Mouse (Mus musculus): ENCODE results near the gene Mxd3. TPM values are rescaled to one million over a fixed set of nuclear protein-coding genes. Genes with fewer than 3 reads are reported as not detected.

Gene Mxd3
- polyA plus RNA-seq, 1 experiment from 2014 or later = 3.1 TPM

DNA sequence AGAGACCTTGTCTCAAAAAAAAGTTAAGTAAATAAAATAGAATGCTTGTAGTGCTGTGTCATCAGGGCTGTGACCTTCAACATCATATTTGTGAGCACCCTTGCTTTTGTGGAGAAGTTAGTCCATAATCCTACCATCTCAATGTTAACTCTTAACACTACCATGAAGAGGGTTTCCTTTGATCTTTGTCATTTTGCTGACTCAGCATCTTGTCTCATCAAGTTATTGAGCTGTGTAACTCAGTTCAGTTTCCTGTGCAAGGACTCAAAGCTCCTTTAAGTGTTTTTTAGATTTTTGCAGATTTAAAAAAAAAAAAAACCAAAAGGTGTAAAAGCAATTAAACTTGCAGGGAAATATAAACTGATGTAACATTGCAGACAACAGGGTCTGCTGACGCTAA lies 32.9 kb downstream of the Mxd3 start:
- Histone ChIP-seq H3K4me3 (ENCODE audit: low read depth, low read length) (no peak overlapping the region), H3K27me3 (replicated peaks; ENCODE audit: insufficient read depth, low read length) (no peaks in the 10 kb centered on the region), H3K27ac (ENCODE audit: low read length) (no peak overlapping the region), H3K9me3 (ENCODE audit: low read length) (no peaks in the 10 kb centered on the region), H3K4me2 (replicated peaks; ENCODE audit: low read depth, low read length) (no peak overlapping the region), H3K4me1 (ENCODE audit: insufficient read depth, low read depth, low read length) (no peaks in the 10 kb centered on the region), H3K9ac (replicated peaks; ENCODE audit: low read depth) (no peak overlapping the region), H3K36me3 (ENCODE audit: insufficient read depth, low read length) (peaks cover 41% of the 10 kb centered on the region; the same call in 1 of the 2 replicates)
- DNase-seq (ENCODE audit: low spot score) (no peak), ATAC-seq (no peak)
- no peak for TF ChIP-seq CTCF (IDR thresholded peaks at IDR 0.05)
- no peak for TF ChIP-seq EP300 (IDR thresholded peaks at IDR 0.05)
- WGBS = 87% methylated on average over 1 of the region's 1 CpGs

DNA sequence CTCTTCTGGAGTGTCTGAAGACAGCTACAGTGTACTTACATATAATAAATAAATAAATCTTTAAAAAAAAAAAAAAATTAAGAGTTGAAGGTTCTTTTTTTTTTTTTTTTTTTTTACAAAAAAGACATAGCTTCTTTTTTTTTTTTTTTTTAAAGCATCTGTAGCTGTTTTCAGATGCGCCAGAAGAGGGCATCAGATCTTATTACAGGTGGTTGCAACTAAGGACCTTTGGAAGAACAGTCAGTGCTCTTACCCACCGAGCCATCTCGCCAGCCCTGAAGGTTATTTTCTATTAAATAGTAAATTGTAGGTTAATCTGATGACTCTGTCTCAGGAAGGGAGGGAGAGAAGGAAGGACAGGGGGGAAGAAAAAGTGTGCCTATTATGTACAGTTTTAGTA lies 40.8 kb downstream of the Mxd3 start:
- Histone ChIP-seq H3K27ac (ENCODE audit: low read length) (no peak overlapping the region), H3K36me3 (ENCODE audit: insufficient read depth, low read length) (peaks cover 18% of the 10 kb centered on the region), H3K4me1 (ENCODE audit: insufficient read depth, low read depth, low read length) (no peaks in the 10 kb centered on the region), H3K4me2 (replicated peaks; ENCODE audit: low read depth, low read length) (no peak overlapping the region), H3K27me3 (replicated peaks; ENCODE audit: insufficient read depth, low read length) (no peaks in the 10 kb centered on the region), H3K9ac (replicated peaks; ENCODE audit: low read depth) (no peak overlapping the region), H3K4me3 (ENCODE audit: low read depth, low read length) (no peak overlapping the region), H3K9me3 (ENCODE audit: low read length) (no peaks in the 10 kb centered on the region)
- WGBS = 83% methylated on average over 3 of the region's 3 CpGs
- TF ChIP-seq CTCF (IDR thresholded peaks at IDR 0.05) = no peak
- no peak for TF ChIP-seq EP300 (IDR thresholded peaks at IDR 0.05)
- peak; percentile 15 for DNase-seq (ENCODE audit: low spot score)
- no peak for ATAC-seq

DNA sequence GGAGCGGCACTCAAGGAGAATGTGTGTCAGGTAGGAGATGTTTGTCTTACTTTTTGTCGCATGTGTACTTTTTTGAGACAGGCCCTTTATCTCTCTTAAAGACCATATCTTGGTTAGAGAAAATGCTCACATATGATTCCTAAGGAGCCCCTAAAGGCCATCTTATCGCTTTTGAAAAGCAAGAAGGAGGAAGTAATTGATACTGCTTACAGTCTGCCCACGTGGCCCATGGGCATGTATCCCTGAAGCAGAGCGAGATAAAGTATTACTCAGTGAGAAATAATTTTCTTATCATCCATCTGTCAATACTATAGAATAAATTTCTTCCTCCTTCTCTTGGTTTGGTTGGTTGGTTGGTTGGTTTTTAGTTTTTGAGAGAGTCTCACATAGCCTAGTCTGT lies 52.0 kb downstream of the Mxd3 start:
- H3K9me3 ChIP-seq (ENCODE audit: low read length) = no peaks in the 10 kb centered on the region
- ATAC-seq = no peak
- no peak overlapping the region for H3K9ac ChIP-seq (replicated peaks; ENCODE audit: low read depth)
- H3K27me3 ChIP-seq (replicated peaks; ENCODE audit: insufficient read depth, low read length) = no peaks in the 10 kb centered on the region
- H3K4me2 ChIP-seq (replicated peaks; ENCODE audit: low read depth, low read length) = no peak overlapping the region
- 86% methylated on average over 5 of the region's 5 CpGs for whole genome bisulfite sequencing
- DNase-seq (ENCODE audit: low spot score) = no peak
- no peak for TF ChIP-seq CTCF (IDR thresholded peaks at IDR 0.05)
- TF ChIP-seq EP300 (IDR thresholded peaks at IDR 0.05) = no peak
- H3K4me1 ChIP-seq (ENCODE audit: insufficient read depth, low read depth, low read length) = no peaks in the 10 kb centered on the region
- H3K36me3 ChIP-seq (ENCODE audit: insufficient read depth, low read length) = peaks cover 34% of the 10 kb centered on the region
- no peak overlapping the region for H3K4me3 ChIP-seq (ENCODE audit: low read depth, low read length)
- no peak overlapping the region for H3K27ac ChIP-seq (ENCODE audit: low read length)

DNA sequence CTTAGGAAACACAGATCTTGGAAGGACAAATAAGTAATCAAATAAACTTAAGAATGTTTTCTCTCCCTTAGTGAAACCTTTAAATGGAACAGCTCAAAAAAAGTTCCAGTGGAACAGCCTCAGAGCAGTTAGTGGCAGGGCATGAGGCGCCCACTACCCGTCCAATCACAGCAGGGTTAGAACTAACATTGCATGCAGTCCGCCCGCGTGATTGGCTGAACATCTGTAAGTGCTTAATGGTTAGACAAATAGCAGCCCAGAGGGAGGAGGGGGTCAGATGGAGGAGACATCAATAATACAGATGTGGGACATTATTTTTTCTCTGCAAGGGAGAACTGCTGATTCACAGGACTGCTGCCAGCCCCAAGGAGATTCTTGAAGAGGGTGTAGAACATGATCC lies 52.4 kb downstream of the Mxd3 start:
- no peak overlapping the region for H3K4me3 ChIP-seq (ENCODE audit: low read depth, low read length)
- DNase-seq (ENCODE audit: low spot score) (no peak), ATAC-seq (no peak)
- no peak overlapping the region for H3K4me2 ChIP-seq (replicated peaks; ENCODE audit: low read depth, low read length)
- no peak overlapping the region for H3K9ac ChIP-seq (replicated peaks; ENCODE audit: low read depth)
- H3K27me3 ChIP-seq (replicated peaks; ENCODE audit: insufficient read depth, low read length) = no peaks in the 10 kb centered on the region
- no peaks in the 10 kb centered on the region for H3K4me1 ChIP-seq (ENCODE audit: insufficient read depth, low read depth, low read length)
- H3K36me3 ChIP-seq (ENCODE audit: insufficient read depth, low read length) = peaks cover 34% of the 10 kb centered on the region
- WGBS = 92% methylated on average over 5 of the region's 5 CpGs
- TF ChIP-seq CTCF (IDR thresholded peaks at IDR 0.05) = no peak
- no peak for TF ChIP-seq EP300 (IDR thresholded peaks at IDR 0.05)
- no peaks in the 10 kb centered on the region for H3K9me3 ChIP-seq (ENCODE audit: low read length)
- no peak overlapping the region for H3K27ac ChIP-seq (ENCODE audit: low read length)

Other genes starting within 250 kb of the Mxd3 start
- 21.6 and 24.3 TPM in 2 replicates for gene Uimc1, start 229.5 kb downstream of the Mxd3 start, polyA plus RNA-seq (2015; fragmentation: Nextera tagmentation; extraction: Ambion mirVana)
- 6.9 and 7.9 TPM in 2 replicates for gene Zfp346, start 224.5 kb downstream of the Mxd3 start, polyA plus RNA-seq (2015; fragmentation: Nextera tagmentation; extraction: Ambion mirVana)
- gene Gm17617, start 196.3 kb downstream of the Mxd3 start, polyA plus RNA-seq (2015; fragmentation: Nextera tagmentation; extraction: Ambion mirVana) = not detected in 2 replicates
- 18.9 and 19.3 TPM in 2 replicates for gene Fgfr4, start 177.2 kb downstream of the Mxd3 start, polyA plus RNA-seq (2015; fragmentation: Nextera tagmentation; extraction: Ambion mirVana)
- 52.4 and 55.7 TPM in 2 replicates for gene Nsd1, start 120.0 kb downstream of the Mxd3 start, polyA plus RNA-seq (2015; fragmentation: Nextera tagmentation; extraction: Ambion mirVana)
- 283 and 307 TPM in 2 replicates for gene Prelid1, start 9.3 kb downstream of the Mxd3 start, polyA plus RNA-seq (2015; fragmentation: Nextera tagmentation; extraction: Ambion mirVana)
- gene Rab24, start 7.9 kb downstream of the Mxd3 start, polyA plus RNA-seq (2015; fragmentation: Nextera tagmentation; extraction: Ambion mirVana) = 60.4 and 69.9 TPM in 2 replicates
- gene Lman2, start 33.0 kb upstream of the Mxd3 start, polyA plus RNA-seq (2015; fragmentation: Nextera tagmentation; extraction: Ambion mirVana) = 63.6 and 66.5 TPM in 2 replicates
- 2.7 and 2.8 TPM in 2 replicates for gene Rgs14, start 39.9 kb upstream of the Mxd3 start, polyA plus RNA-seq (2015; fragmentation: Nextera tagmentation; extraction: Ambion mirVana)
- not detected in 2 replicates for gene Slc34a1, start 68.4 kb upstream of the Mxd3 start, polyA plus RNA-seq (2015; fragmentation: Nextera tagmentation; extraction: Ambion mirVana)
- not detected in 2 replicates for gene Pfn3, start 85.4 kb upstream of the Mxd3 start, polyA plus RNA-seq (2015; fragmentation: Nextera tagmentation; extraction: Ambion mirVana)
- not detected in 2 replicates for gene F12, start 97.0 kb upstream of the Mxd3 start, polyA plus RNA-seq (2015; fragmentation: Nextera tagmentation; extraction: Ambion mirVana)
- 20.4 and 20.5 TPM in 2 replicates for gene Grk6, start 115.2 kb upstream of the Mxd3 start, polyA plus RNA-seq (2015; fragmentation: Nextera tagmentation; extraction: Ambion mirVana)
- gene Prr7, start 134.4 kb upstream of the Mxd3 start, polyA plus RNA-seq (2015; fragmentation: Nextera tagmentation; extraction: Ambion mirVana) = 0.17 and 0.45 TPM in 2 replicates
- 43.0 and 50.6 TPM in 2 replicates for gene Dbn1, start 158.3 kb upstream of the Mxd3 start, polyA plus RNA-seq (2015; fragmentation: Nextera tagmentation; extraction: Ambion mirVana)
- gene Pdlim7, start 183.9 kb upstream of the Mxd3 start, polyA plus RNA-seq (2015; fragmentation: Nextera tagmentation; extraction: Ambion mirVana) = 109 and 111 TPM in 2 replicates
- 8.1 and 9.1 TPM in 2 replicates for gene Dok3, start 199.5 kb upstream of the Mxd3 start, polyA plus RNA-seq (2015; fragmentation: Nextera tagmentation; extraction: Ambion mirVana)
- gene Ddx41, start 206.8 kb upstream of the Mxd3 start, polyA plus RNA-seq (2015; fragmentation: Nextera tagmentation; extraction: Ambion mirVana) = 35.3 and 36.8 TPM in 2 replicates
- 23.1 and 27.4 TPM in 2 replicates for gene Fam193b, start 241.3 kb upstream of the Mxd3 start, polyA plus RNA-seq (2015; fragmentation: Nextera tagmentation; extraction: Ambion mirVana)
- gene Tmed9, start 243.9 kb upstream of the Mxd3 start, polyA plus RNA-seq (2015; fragmentation: Nextera tagmentation; extraction: Ambion mirVana) = 112 and 113 TPM in 2 replicates

All from lung, postnatal 0 days (tissue).